Mouse (Mus musculus) bone marrow macrophage, adult 2 months (primary cell): ENCODE results near the gene Hist1h1d.

Source experiments
- CTCF ChIP-seq: IDR thresholded peaks from 2 replicates; pipeline ENCODE4 v1.5.1; 2012; ENCODE audit warnings: low read depth, mild to moderate bottlenecking, low read length, moderate library complexity
- POLR2A ChIP-seq: IDR thresholded peaks from 2 replicates; pipeline ENCODE4 v1.6.1; 2012; ENCODE audit warnings: mild to moderate bottlenecking, low read depth, low read length, borderline replicate concordance

DNA sequence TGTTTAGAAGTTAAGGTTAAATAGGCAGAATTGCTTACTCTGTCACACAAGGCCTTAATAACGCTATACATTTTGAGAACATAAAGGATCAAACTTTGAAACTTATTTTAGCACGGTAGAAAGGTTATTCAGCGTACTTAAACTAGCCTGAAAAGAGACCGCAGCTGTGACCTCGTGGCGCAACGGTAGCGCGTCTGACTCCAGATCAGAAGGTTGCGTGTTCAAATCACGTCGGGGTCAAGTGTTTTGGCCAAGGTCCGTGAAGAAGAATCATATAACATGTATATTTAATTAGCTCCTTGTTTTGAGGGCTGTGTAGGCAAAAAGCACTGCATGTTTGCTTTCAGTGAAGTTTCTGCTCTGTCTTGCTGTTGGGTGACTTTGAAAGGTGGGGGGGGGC is 46.7 kb upstream of the Hist1h1d start:
- TF ChIP-seq CTCF (no peak), POLR2A (no peak)
